Mouse (Mus musculus) ES-Bruce4 (cell line): ENCODE measurements around the gene Gm37419.

ENCODE experiments used
- CTCF ChIP-seq: IDR thresholded peaks from one replicate; pipeline ENCODE4 v1.8.1; 2011; ENCODE audit warnings: low read depth, low read length
- EP300 ChIP-seq: IDR thresholded peaks from 2 replicates; pipeline ENCODE4 v1.6.1; 2011; ENCODE audit warnings: low read depth, low read length; ENCODE audit not compliant: insufficient read depth
- POLR2A ChIP-seq: IDR thresholded peaks from one replicate; pipeline ENCODE4 v1.8.1; 2011; ENCODE audit warnings: low read length; ENCODE audit not compliant: insufficient read depth

DNA sequence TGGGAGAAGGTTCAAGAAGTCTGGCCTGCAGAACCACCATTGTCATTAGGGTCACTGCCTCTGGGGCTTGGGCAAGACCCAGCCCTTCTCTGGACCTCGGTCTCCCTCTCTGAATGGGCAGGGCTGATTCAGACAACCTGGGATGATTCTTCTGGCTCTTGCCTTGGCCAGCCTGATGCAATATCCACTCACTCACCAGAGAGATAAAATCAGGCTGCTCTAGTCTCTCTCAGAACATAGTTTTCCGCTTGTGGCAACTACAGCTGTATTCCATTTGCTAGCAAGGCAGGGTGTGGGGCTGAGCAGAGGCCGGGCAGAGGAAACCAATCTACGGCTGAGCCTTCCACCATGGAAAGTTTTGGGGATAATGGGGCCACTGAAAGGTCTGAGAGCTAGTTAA is 19.4 kb upstream of the Gm37419 start:
- no peak for TF ChIP-seq POLR2A
- TF ChIP-seq CTCF: no peak
- no peak for TF ChIP-seq EP300
